Mouse (Mus musculus) skeletal muscle tissue, adult 2 months (tissue): ENCODE data around the gene Dffa.
"Not testable (repeated sequence)": the region's sequence is repeated elsewhere in the genome, so short reads cannot be mapped to it uniquely, and the experiment has no call there.

Source experiments
- DNase-seq: peaks from one replicate; pipeline ENCODE4 v3.0.0-alpha.2; 2012; ENCODE audit warnings: low read depth, low spot score

The Dffa gene

DNA sequence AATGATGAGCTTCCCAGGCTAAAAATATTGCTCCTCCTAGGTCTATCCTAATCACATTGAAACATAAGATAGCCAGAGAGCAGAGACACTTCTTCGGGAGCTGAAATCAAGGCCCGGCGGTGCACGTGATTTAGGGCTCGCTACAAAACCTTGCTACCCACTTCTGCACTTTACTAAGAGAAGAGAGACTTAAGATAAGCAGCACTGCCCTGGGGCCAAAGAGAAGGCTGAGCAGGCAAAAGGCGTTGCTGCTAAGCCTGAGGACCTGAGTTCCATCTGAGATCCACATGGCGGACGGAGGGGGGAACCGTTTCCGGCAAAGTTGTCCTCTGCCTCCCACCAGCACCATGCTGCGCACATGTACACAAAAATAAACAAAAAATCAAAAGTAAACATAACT, 5.4 kb upstream of the Dffa start:
- no peak for DNase-seq

DNA sequence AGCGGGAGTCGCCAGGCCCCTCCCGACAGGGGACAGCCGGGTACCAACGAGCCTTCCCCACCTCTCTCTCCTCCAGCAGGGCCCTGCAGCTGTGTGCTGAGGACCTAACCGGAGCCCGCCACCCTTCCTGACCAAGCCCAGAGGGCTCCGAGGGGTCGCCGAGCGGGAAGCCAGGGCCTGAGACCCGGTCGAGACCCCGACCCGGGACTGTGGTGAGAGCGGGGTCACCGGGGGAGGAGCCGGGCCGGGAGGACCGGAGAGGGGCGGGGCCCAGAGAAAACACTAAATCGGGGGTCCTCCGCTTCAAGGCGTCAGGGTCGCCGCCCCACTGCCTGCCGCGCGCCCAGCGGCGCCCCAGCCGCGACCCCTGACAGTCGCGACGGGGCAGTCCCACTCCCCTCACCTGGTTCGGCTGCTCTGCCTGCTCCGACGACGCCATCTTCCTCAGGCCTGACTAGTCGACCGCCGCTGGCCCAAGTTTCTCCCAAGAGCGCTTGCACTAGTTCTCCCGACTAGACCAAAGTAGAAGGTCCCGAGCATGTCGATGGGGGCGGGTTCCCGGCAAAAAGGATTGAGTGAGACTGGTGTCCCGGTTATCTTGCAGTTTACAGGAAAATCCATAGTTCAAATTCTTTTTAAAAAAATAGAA, 4.5 kb upstream of the Dffa start, which contains the start of gene Pex14:
Gene Pex14, minus strand, starts transcription at position 508 of the 649 bp plus-strand sequence.
- DNase-seq: peak; percentile 75

GRCm38 (mm10) chr4:149100449-149100848, 3.5 kb upstream of the Dffa start:
- DNase-seq: not testable (repeated sequence)

- DNase-seq: no peak
Observed at GRCm38 (mm10) chr4:149101456-149101855, 2.5 kb upstream of the Dffa start.

DNA sequence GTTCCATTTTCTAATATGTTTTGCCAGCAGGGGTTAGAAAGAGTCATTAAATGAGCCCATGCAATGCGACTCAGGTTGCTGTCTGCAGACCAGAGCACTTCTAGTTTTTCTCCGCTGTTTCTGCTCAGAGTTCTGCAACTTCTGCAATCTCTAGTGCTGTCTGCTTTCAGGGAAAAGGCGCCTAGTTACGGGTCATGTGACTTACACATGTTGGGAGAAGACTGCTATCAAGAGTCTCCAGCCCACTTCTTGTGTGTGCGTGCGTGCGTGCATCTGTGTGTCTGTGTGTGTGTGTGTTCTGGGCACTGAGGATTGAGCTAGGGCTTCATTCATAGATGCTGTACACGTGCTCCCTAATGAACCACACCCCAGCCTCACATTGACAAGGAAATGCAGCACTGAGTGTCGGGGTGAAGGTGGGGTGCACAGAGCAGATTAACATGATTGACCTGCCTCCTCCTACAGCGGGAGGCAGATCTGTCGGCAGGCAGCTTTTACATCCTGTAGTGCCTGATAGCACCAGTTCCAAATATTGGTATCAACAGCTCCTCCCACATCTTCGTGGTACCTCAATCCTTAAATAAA, 16.1 kb downstream of the Dffa start:
- not testable (repeated sequence) for DNase-seq

DNA sequence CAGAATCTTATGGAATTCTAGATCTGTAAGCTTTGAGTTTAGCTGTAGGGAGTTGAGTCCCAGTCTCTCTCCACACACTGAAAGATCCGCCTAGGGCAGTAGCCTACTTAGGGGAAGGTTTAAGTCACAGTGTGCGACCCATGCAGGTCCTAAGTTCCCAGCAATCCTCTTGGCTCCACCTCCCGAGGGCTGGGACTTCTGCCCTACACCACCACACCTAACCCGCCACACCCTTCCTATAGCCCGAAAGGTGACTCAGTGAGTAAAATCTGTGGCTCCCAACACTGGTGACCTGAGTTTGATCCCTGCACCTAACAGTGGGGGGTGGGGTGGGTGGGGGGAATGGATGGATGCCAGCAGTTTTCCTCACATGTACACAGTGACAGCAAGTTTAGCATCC, 19.5 kb downstream of the Dffa start:
- no peak for DNase-seq

DNA sequence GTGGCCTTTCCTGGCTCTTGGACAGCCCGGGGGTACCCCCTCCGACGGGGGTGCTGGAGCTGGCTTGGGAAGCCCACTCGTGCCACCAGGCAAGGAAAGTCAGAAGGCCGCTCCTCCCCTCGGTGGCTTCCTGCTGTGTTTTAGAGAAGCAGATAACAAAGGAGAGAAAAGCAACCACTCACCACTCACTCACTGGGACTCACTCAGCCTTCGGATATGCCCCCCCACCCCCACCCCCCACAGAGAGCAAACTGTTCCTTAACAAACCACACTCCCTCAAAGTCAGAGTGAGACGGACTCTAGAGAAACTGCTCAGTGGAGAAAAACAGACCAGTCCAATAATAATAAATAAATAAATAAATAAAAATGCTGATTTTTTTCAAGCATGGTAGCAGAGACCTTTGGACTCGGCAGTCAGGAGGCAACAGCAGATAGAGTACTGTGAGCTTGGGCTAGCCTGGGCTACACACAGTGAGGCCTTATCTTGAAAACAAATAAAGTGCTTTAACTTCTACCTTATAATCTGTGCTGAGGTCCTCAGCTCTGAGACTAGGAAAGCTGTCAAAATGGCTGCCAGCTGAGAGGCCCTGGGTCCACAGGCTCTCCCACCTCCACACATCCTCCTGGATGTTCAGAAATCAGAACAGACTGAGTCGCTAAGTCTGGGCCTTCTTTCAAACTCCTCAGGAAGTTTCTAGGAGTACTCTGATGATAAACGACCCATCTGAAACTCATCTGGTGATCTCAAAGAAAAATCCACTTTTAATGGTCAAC, 21.6 kb downstream of the Dffa start:
- DNase-seq: no peak

- DNase-seq: no peak
Observed at GRCm38 (mm10) chr4:149126115-149126509, 22.2 kb downstream of the Dffa start.

DNA sequence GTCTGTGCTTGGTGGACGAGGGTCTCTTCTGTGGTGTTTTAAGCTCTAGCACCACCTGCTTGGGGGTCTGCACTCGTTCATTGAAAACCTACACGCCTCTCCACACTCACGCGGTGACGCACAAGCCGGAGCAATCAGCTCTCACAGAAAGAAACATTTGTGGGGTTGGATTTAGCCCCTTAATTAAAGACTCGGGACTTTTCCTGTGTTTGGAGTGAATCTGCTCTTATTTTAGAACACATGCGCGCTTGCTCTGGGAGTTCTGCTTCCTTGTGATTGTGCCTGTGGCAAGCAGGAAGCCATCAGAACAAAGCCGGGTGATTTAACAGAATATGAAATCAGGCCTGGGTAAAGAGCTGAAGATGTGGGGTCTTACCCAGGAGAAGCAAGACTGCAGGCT, 22.7 kb downstream of the Dffa start, which contains the start of gene Cort:
Gene Cort, minus strand, starts transcription at position 101 of the 400 bp plus-strand sequence.
- no peak for DNase-seq

- DNase-seq: no peak
Observed at GRCm38 (mm10) chr4:149128467-149128866, 24.5 kb downstream of the Dffa start.

DNA sequence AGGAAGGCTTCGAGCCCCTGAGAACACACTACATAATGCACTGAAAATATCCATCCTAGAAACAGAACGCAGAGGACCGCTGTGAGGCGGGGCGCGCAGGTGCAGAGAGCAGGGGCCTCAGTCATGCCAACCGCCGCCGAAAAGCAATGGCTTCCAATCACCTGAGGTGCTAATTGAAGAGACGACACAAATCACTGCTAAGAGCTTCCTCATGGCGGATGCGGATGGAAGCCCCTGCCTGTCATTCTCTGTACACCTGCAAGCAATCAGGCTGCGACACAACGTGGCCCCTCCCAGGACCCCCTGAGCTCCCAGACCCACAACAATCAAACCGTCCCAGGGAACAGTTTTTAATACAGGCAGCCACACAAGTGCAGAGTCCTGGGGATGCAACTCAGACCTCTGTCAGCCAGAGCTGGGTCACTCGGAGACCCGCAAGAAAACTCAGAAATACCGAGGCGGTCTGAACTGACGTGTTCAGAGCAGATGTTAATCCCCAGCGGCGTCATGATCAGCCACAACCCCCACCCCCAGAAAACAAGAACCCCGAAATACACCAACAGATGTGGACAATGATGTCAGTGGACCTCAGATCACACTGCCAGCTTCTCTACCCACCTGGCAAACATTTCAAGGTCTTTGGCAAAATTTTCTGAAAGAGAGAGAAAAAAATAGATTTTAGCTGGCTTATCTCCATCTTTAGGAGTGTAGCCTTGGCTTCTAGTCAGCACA, 27.2 kb downstream of the Dffa start:
- DNase-seq: no peak

GRCm38 (mm10) chr4:149131789-149132565, 28.0 kb downstream of the Dffa start:
- no peak for DNase-seq

DNA sequence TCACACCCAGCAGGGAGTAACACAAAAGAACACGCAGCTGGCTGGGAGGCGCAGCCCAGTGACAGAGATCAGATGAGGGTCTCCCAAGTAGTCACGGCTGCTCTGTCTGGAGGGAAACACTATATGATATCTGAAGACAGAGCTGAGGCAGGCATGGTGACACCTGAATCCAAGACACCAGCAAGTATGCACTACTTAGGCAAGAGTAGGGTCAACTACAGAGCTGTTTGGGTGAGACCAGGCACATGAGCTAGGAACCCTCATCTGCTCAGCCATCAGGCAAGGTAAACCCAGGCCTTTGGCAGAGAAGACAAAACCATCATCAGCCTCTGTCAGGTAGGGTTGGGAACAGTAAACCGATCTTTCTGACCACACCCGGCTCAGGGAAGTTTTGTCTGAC, 29.4 kb downstream of the Dffa start:
- no peak for DNase-seq

- DNase-seq: no peak
Observed at GRCm38 (mm10) chr4:149136116-149136850, 32.3 kb downstream of the Dffa start.

DNA sequence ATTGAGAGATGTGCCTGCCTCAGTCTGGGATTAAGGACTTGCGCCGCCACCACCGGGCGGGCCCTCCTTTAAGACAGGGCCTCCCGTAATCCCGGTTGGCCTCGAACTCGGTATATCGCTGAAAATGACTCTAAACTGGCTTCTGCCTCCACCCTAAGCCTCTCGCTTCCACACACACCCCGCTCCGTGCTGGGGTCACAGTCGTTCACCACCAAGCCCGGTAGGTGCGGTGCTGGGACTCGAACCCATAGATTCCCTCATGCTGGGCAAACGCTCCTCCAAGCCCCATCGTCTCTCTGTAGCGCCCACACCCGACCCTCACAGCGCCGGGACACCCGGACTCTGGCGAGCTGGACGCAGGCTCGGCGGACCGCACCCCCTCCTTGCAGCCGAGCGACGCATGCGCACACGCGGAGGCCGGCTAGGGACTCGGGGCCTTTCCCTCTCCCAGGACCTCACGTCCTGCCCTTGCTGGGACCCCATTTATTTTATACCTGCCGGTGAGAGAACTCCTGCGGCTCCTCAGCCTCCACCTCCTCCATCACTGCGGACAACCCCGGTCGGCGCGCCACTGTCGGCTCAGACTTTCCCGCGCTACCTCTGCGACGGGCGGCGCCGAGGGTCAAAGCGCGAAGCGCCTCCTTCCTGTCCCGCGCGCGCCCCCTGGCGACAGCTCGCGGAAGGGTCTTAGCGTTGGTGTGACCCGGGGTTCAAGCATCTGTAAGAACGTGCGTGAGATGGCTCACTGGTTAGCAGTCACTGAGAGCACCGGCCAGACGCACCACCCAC, 33.2 kb downstream of the Dffa start, which contains the start of gene Cenps:
Gene Cenps, minus strand, starts transcription at position 648 of the 789 bp plus-strand sequence.
- DNase-seq: peak; percentile 73

DNA sequence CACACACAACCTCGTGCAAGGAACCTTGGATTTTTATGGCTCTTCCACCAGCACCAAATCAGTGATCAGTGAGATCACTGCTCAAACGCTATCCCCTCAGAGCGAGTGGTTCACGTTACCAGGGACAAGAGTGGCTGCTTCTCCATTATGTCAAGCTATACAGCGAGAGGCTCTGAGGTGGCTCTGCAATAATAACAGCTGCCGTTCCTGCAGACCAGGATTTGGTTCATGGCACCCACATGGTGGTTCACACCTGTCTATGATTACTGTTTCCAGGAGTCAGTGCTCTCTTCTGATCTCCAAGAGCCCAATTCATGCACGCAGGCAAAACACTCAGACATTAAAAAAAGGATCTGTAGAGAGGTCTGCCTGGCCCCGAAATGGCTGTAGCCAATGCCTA, 34.6 kb downstream of the Dffa start:
- DNase-seq: no peak

- no peak for DNase-seq
Observed at GRCm38 (mm10) chr4:149143594-149143993, 39.6 kb downstream of the Dffa start.

- DNase-seq: peak; percentile 78
Observed at GRCm38 (mm10) chr4:149144459-149144858, 40.5 kb downstream of the Dffa start.

- DNase-seq: no peak
Observed at GRCm38 (mm10) chr4:149145151-149145550, 41.2 kb downstream of the Dffa start.

DNA sequence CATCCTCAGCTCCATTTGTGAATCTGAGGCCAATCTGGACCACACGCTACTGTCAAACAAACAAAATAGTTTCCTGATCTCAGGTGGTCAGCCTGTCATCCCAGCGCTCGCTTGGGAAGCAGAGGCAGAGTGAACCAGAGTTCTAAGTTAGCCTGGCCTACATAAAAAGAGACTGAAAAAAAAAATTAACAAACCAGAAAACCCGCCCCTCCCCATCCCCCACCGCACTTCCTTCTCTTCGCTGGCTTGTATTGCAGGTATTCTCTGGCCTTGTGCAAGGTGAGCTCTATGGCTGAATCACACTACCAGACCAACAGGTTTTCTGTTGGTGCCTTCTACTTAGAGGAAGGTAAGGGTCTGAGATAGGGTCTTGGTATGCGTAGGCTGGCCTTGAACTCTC, 43.6 kb downstream of the Dffa start:
- no peak for DNase-seq
